Mouse (Mus musculus) liver, postnatal 0 days (tissue): Measurements from ENCODE around the gene Gpc6.

Experiments
- CTCF ChIP-seq: sonication (generic); IDR thresholded peaks from 2 replicates; pipeline ENCODE4 v1.5.1; 2016; ENCODE audit warnings: antibody characterized with exemption, low read depth
- EP300 ChIP-seq: IDR thresholded peaks from 2 replicates; pipeline ENCODE4 v1.6.1; 2016; ENCODE audit warnings: antibody characterized with exemption, low read depth, mild to moderate bottlenecking

- TF ChIP-seq CTCF: no peak
- no peak for TF ChIP-seq EP300
Observed at GRCm38 (mm10) chr14:117894869-117895538, 969.9 kb downstream of the Gpc6 start.
